In the genomic region with DNA sequence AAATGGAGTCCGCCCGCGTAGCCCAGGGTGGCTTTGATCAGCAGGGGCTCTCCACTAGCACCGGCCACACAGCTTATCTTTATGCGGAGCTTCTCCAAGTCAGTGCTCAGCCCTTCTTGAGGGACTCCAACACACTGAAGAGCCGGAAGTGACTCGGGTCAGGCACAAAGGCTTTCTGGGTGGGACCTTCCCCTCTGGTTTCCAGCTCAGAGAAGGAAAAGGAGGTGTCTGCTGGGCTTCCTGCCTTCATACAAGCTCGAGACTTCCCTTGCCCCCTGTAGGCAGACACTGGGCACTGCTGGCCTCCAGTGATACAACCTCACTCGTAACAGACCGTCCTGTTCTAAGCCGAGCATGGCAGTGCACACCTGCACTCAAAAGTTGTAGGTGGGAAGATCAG, we compare ENCODE assay signal across 9 mouse cellular contexts. TPM values are rescaled to one million over a fixed set of nuclear protein-coding genes. Genes with fewer than 3 reads are reported as not detected.
DNase-seq lines count a peak whose midpoint lies in the region; ATAC-seq and TF ChIP-seq lines count a peak whose summit lies in the region.
"Had no signal": no experiment of that assay in that cellular context is flagged by ENCODE, and none has a peak within 500 bp of the region (broad histone marks: within the 10 kb centered on the region; RNA-seq: fewer than 3 reads in every experiment).

No protein-coding gene starts in this region.

- H3K4me2 ChIP-seq in kidney, embryonic 16.5 days (replicated peaks; ENCODE audit: low read depth, low read length), result peak overlapping the region; percentile 31

- no peak for TF ChIP-seq CTCF in spleen, adult 2 months (IDR thresholded peaks at IDR 0.05; ENCODE audit: extremely low read depth, insufficient read depth, insufficient read length, insufficient replicate concordance)

- peak overlapping the region; percentile 6; the same call in 1 of the 2 replicates for H3K4me3 ChIP-seq in spleen, adult 2 months (ENCODE audit: extremely low read depth, insufficient read depth, insufficient read length)
- H3K4me3 ChIP-seq in kidney, embryonic 16.5 days (ENCODE audit: low read length), result peak overlapping the region; percentile 22
- H3K4me3 ChIP-seq in midbrain, embryonic 10.5 days, result no peak overlapping the region
- H3K4me3 ChIP-seq: embryonic facial prominence, embryonic 15.5 days had no signal

- no peak for TF ChIP-seq POLR2A in spleen, adult 2 months (IDR thresholded peaks at IDR 0.05; ENCODE audit: low read depth, low read length)

- no peaks in the 10 kb centered on the region for H3K27me3 ChIP-seq in spleen, adult 2 months (ENCODE audit: control insufficient read depth, insufficient read depth, low read length)
- H3K27me3 ChIP-seq in kidney, embryonic 16.5 days (ENCODE audit: insufficient read depth, low read length), result no peaks in the 10 kb centered on the region
- no peaks in the 10 kb centered on the region for H3K27me3 ChIP-seq in midbrain, embryonic 10.5 days (ENCODE audit: low read depth, poor library complexity, severe bottlenecking)
- H3K27me3 ChIP-seq: embryonic facial prominence, embryonic 15.5 days had no signal

- DNase-seq in spleen, adult 2 months (ENCODE audit: low read depth in 1 of 2, low spot score in 2 of 2), result no peak
- DNase-seq in spleen, adult 18-20 months, result no peak
- peak; percentile 35 for DNase-seq in embryo, embryonic 11 days
- no peak for DNase-seq in urinary bladder, postnatal 25 days (ENCODE audit: low spot score)
- no peak for DNase-seq in midbrain, embryonic 10.5 days (ENCODE audit: low spot score)
- no peak for DNase-seq in gastrocnemius, postnatal 25 days

- peak overlapping the region; percentile 41; the same call in 1 of the 2 replicates for H3K27ac ChIP-seq in spleen, adult 2 months (ENCODE audit: insufficient read depth, low read length)
- H3K27ac ChIP-seq in kidney, embryonic 16.5 days (ENCODE audit: low read length), result peak overlapping the region; percentile 31; the same call in 1 of the 2 replicates
- no peak overlapping the region for H3K27ac ChIP-seq in midbrain, embryonic 10.5 days (replicated peaks)
- H3K27ac ChIP-seq: embryonic facial prominence, embryonic 15.5 days had no signal

- H3K4me1 ChIP-seq in spleen, adult 2 months (ENCODE audit: control insufficient read depth, insufficient read depth, insufficient read length), result peaks cover 13% of the 10 kb centered on the region; the same call in 1 of the 2 replicates
- H3K4me1 ChIP-seq in kidney, embryonic 16.5 days (ENCODE audit: insufficient read depth, low read length), result peaks cover 68% of the 10 kb centered on the region
- H3K4me1 ChIP-seq in midbrain, embryonic 10.5 days, result peaks cover 61% of the 10 kb centered on the region

- peak overlapping the region; percentile 49 for H3K9ac ChIP-seq in kidney, embryonic 16.5 days (replicated peaks; ENCODE audit: low read length)
- H3K9ac ChIP-seq: embryonic facial prominence, embryonic 15.5 days had no signal

- no peak for ATAC-seq in kidney, embryonic 16.5 days (ENCODE audit: low FRiP score, low TSS enrichment)
- peak; percentile 66 for ATAC-seq in megakaryocyte, adult 5-6 weeks (ENCODE audit: poor library complexity, severe bottlenecking)

- H3K36me3 ChIP-seq in spleen, adult 2 months (ENCODE audit: control insufficient read depth, insufficient read depth, low read length), result no peaks in the 10 kb centered on the region
- no peaks in the 10 kb centered on the region for H3K36me3 ChIP-seq in kidney, embryonic 16.5 days (ENCODE audit: insufficient read depth, low read length)
- H3K36me3 ChIP-seq in midbrain, embryonic 10.5 days, result peaks cover 32% of the 10 kb centered on the region

- no peaks in the 10 kb centered on the region for H3K9me3 ChIP-seq in kidney, embryonic 16.5 days (ENCODE audit: low read length)
- no peaks in the 10 kb centered on the region for H3K9me3 ChIP-seq in midbrain, embryonic 10.5 days (replicated peaks)
- H3K9me3 ChIP-seq: embryonic facial prominence, embryonic 15.5 days had no signal

- WGBS in spleen, adult 2 months, result 58% methylated on average over 11 of the region's 11 CpGs
- WGBS in kidney, embryonic 16.5 days, result 79% methylated on average over 11 of the region's 11 CpGs
- 87% methylated on average over 11 of the region's 11 CpGs for WGBS in midbrain, embryonic 10.5 days

RNA-seq across cellular contexts. Expression of a gene that starts 6.6 kb away (rescaled TPM):
- 89.7 and 113 TPM in 2 replicates for polyA plus RNA-seq in spleen, adult 2 months (2012; rRNA removed)
- 75.0 and 80.5 TPM in 2 replicates for polyA plus RNA-seq in kidney, embryonic 16.5 days (2015; fragmentation: Nextera tagmentation; extraction: Ambion mirVana)
- total RNA-seq in megakaryocyte, adult 5-6 weeks (2015), result 31.1 and 33.3 TPM in 2 replicates
- 10.4 and 12.2 TPM in 2 replicates for total RNA-seq in megakaryocyte, adult 5-6 weeks (2017)
- 56.3 and 58.7 TPM in 2 replicates for polyA plus RNA-seq in midbrain, embryonic 10.5 days (2016; fragmentation: Nextera tagmentation; extraction: Ambion mirVana)
- 10 to 100 TPM; 28.4 to 30.4 TPM for total RNA-seq in gastrocnemius, postnatal 25 days (2021)

RNA-seq across cellular contexts. Expression of a gene that starts 50.3 kb away (rescaled TPM):
- polyA plus RNA-seq in spleen, adult 2 months (2012; rRNA removed), result 2.0 and 2.6 TPM in 2 replicates
- polyA plus RNA-seq in kidney, embryonic 16.5 days (2015; fragmentation: Nextera tagmentation; extraction: Ambion mirVana), result 3.7 and 4.0 TPM in 2 replicates
- 1.7 and 5.4 TPM in 2 replicates for total RNA-seq in megakaryocyte, adult 5-6 weeks (2015)
- total RNA-seq in megakaryocyte, adult 5-6 weeks (2017), result 1.4 and 2.7 TPM in 2 replicates
- polyA plus RNA-seq in midbrain, embryonic 10.5 days (2016; fragmentation: Nextera tagmentation; extraction: Ambion mirVana), result 1.3 TPM in 2 replicates
- total RNA-seq in gastrocnemius, postnatal 25 days (2021), result 1 to 10 TPM; 2.7 to 3.8 TPM

RNA-seq across cellular contexts. Expression of a gene that starts 58.6 kb away (rescaled TPM):
- polyA plus RNA-seq in spleen, adult 2 months (2012; rRNA removed), result 26.3 and 31.3 TPM in 2 replicates
- polyA plus RNA-seq in kidney, embryonic 16.5 days (2015; fragmentation: Nextera tagmentation; extraction: Ambion mirVana), result 66.0 and 71.5 TPM in 2 replicates
- 33.3 and 39.4 TPM in 2 replicates for total RNA-seq in megakaryocyte, adult 5-6 weeks (2015)
- 29.3 and 32.0 TPM in 2 replicates for total RNA-seq in megakaryocyte, adult 5-6 weeks (2017)
- polyA plus RNA-seq in midbrain, embryonic 10.5 days (2016; fragmentation: Nextera tagmentation; extraction: Ambion mirVana), result 128 and 162 TPM in 2 replicates
- total RNA-seq in gastrocnemius, postnatal 25 days (2021), result 10 to 100 TPM; 43.1 to 43.9 TPM
